Comparison of ENCODE assay signal across 11 mouse cellular contexts in genomic region chr1:78202466-78203085, GRCm38 (mm10). TPM values are rescaled to one million over a fixed set of nuclear protein-coding genes. Genes with fewer than 3 reads are reported as not detected.
A peak's percentile ranks its signal among the peaks of the same experiment; 100 is the strongest.
DNase-seq lines count a peak whose midpoint lies in the region; ATAC-seq lines count a peak whose summit lies in the region.
"Had no signal": no experiment of that assay in that cellular context is flagged by ENCODE, and none has a peak within 500 bp of the region (broad histone marks: within the 10 kb centered on the region; RNA-seq: fewer than 3 reads in every experiment).

No protein-coding gene starts in this region.

- H3K27me3 ChIP-seq in intestine, embryonic 14.5 days (replicated peaks; ENCODE audit: control insufficient read depth, insufficient read depth, low read length) = peaks cover 99% of the 10 kb centered on the region
- H3K27me3 ChIP-seq in intestine, embryonic 15.5 days (replicated peaks) = peaks cover 93% of the 10 kb centered on the region
- peaks cover 78% of the 10 kb centered on the region for H3K27me3 ChIP-seq in embryonic facial prominence, embryonic 11.5 days (ENCODE audit: control insufficient read depth, insufficient read depth, low read length)
- H3K27me3 ChIP-seq in limb, embryonic 10.5 days (ENCODE audit: low read depth, poor library complexity, severe bottlenecking) = peaks cover 99% of the 10 kb centered on the region
- H3K27me3 ChIP-seq in neural tube, embryonic 12.5 days (replicated peaks) = peaks cover 79% of the 10 kb centered on the region

- no peak overlapping the region for H3K4me2 ChIP-seq in intestine, embryonic 14.5 days (ENCODE audit: low read length)
- no peak overlapping the region for H3K4me2 ChIP-seq in intestine, embryonic 15.5 days (replicated peaks)
- no peak overlapping the region for H3K4me2 ChIP-seq in embryonic facial prominence, embryonic 11.5 days (ENCODE audit: low read depth, low read length)
- peak overlapping the region; percentile 56 for H3K4me2 ChIP-seq in neural tube, embryonic 12.5 days (replicated peaks)

- peak; percentile 75 for DNase-seq in intestine, embryonic 14.5 days (ENCODE audit: low spot score)
- DNase-seq in embryonic facial prominence, embryonic 11.5 days (ENCODE audit: low spot score) = peak; percentile 45
- DNase-seq in limb, embryonic 10.5 days (ENCODE audit: low spot score) = peak; percentile 51
- no peak for DNase-seq in layer of hippocampus, adult 9-11 months
- DNase-seq: heart, postnatal 14 days; kidney, postnatal 14 days; spleen, adult 18-20 months had no signal

- 4% methylated on average over 23 of the region's 23 CpGs for WGBS in intestine, embryonic 14.5 days
- 3% methylated on average over 23 of the region's 23 CpGs for WGBS in intestine, embryonic 15.5 days
- whole genome bisulfite sequencing in embryonic facial prominence, embryonic 11.5 days = 2% methylated on average over 23 of the region's 23 CpGs
- WGBS in limb, embryonic 10.5 days = under 1% methylated on average over 23 of the region's 23 CpGs
- under 1% methylated on average over 23 of the region's 23 CpGs for WGBS in neural tube, embryonic 12.5 days

- no peaks in the 10 kb centered on the region for H3K36me3 ChIP-seq in intestine, embryonic 14.5 days (ENCODE audit: control insufficient read depth, insufficient read depth, low read length)
- H3K36me3 ChIP-seq in intestine, embryonic 15.5 days = no peaks in the 10 kb centered on the region
- H3K36me3 ChIP-seq in embryonic facial prominence, embryonic 11.5 days (replicated peaks; ENCODE audit: control insufficient read depth, insufficient read depth, low read depth, low read length) = no peaks in the 10 kb centered on the region
- no peaks in the 10 kb centered on the region for H3K36me3 ChIP-seq in limb, embryonic 10.5 days
- H3K36me3 ChIP-seq in neural tube, embryonic 12.5 days = no peaks in the 10 kb centered on the region
- H3K36me3 ChIP-seq: limb, embryonic 15.5 days had no signal

- H3K4me3 ChIP-seq in intestine, embryonic 14.5 days (ENCODE audit: low read depth, low read length) = no peak overlapping the region
- H3K4me3 ChIP-seq in intestine, embryonic 15.5 days (replicated peaks) = no peak overlapping the region
- no peak overlapping the region for H3K4me3 ChIP-seq in embryonic facial prominence, embryonic 11.5 days (ENCODE audit: low read depth, low read length)
- H3K4me3 ChIP-seq in limb, embryonic 10.5 days = peak overlapping the region; percentile 31; the same call in 1 of the 2 replicates
- peak overlapping the region; percentile 31 for H3K4me3 ChIP-seq in neural tube, embryonic 12.5 days

- H3K9ac ChIP-seq in intestine, embryonic 14.5 days (ENCODE audit: low read length) = no peak overlapping the region
- no peak overlapping the region for H3K9ac ChIP-seq in intestine, embryonic 15.5 days
- no peak overlapping the region for H3K9ac ChIP-seq in embryonic facial prominence, embryonic 11.5 days (replicated peaks; ENCODE audit: low read length)
- H3K9ac ChIP-seq in neural tube, embryonic 12.5 days = peak overlapping the region; percentile 4
- H3K9ac ChIP-seq: limb, embryonic 15.5 days had no signal

- no peak overlapping the region for H3K27ac ChIP-seq in intestine, embryonic 14.5 days (ENCODE audit: low read depth)
- no peak overlapping the region for H3K27ac ChIP-seq in intestine, embryonic 15.5 days
- H3K27ac ChIP-seq in embryonic facial prominence, embryonic 11.5 days (replicated peaks; ENCODE audit: low read depth, low read length) = no peak overlapping the region
- H3K27ac ChIP-seq in limb, embryonic 10.5 days = no peak overlapping the region
- no peak overlapping the region for H3K27ac ChIP-seq in neural tube, embryonic 12.5 days
- H3K27ac ChIP-seq: limb, embryonic 15.5 days had no signal

- H3K9me3 ChIP-seq in intestine, embryonic 14.5 days (ENCODE audit: control insufficient read depth, low read length) = no peaks in the 10 kb centered on the region
- no peaks in the 10 kb centered on the region for H3K9me3 ChIP-seq in intestine, embryonic 15.5 days
- H3K9me3 ChIP-seq in embryonic facial prominence, embryonic 11.5 days (replicated peaks; ENCODE audit: control insufficient read depth, low read length) = no peaks in the 10 kb centered on the region
- H3K9me3 ChIP-seq in limb, embryonic 10.5 days (replicated peaks) = no peaks in the 10 kb centered on the region
- no peaks in the 10 kb centered on the region for H3K9me3 ChIP-seq in neural tube, embryonic 12.5 days
- H3K9me3 ChIP-seq: limb, embryonic 15.5 days had no signal

- H3K4me1 ChIP-seq in intestine, embryonic 14.5 days (replicated peaks; ENCODE audit: control insufficient read depth, insufficient read depth, low read length) = 0 out of 2 replicates have a peak, but pooled peaks cover 6% of the 10 kb centered on the region
- peaks cover 3% of the 10 kb centered on the region; the same call in 1 of the 2 replicates for H3K4me1 ChIP-seq in intestine, embryonic 15.5 days (replicated peaks)
- H3K4me1 ChIP-seq in embryonic facial prominence, embryonic 11.5 days (ENCODE audit: control insufficient read depth, insufficient read depth, low read length) = no peaks in the 10 kb centered on the region
- H3K4me1 ChIP-seq in limb, embryonic 10.5 days = peaks cover 18% of the 10 kb centered on the region
- H3K4me1 ChIP-seq in neural tube, embryonic 12.5 days = peaks cover 37% of the 10 kb centered on the region

- no peak for ATAC-seq in intestine, embryonic 14.5 days (replicated peaks; ENCODE audit: low FRiP score, low TSS enrichment, low read depth)
- no peak for ATAC-seq in intestine, embryonic 15.5 days
- ATAC-seq in embryonic facial prominence, embryonic 11.5 days (replicated peaks; ENCODE audit: insufficient number of reproducible peaks, low FRiP score, low TSS enrichment, low read depth) = no peak
- no peak for ATAC-seq in neural tube, embryonic 12.5 days (ENCODE audit: low FRiP score, low read depth)
- ATAC-seq in megakaryocyte-erythroid progenitor cell, adult 5-6 weeks (replicated peaks; ENCODE audit: low FRiP score, low TSS enrichment, poor library complexity, severe bottlenecking) = no peak

RNA-seq across cellular contexts. Expression of gene Pax3, which starts 5.6 kb away (rescaled TPM):
- polyA plus RNA-seq in intestine, embryonic 14.5 days (2014; fragmentation: Nextera tagmentation; extraction: Ambion mirVana) = not detected in 2 replicates
- 0.04 TPM in 1 of 2 replicates, not detected in the other for polyA plus RNA-seq in intestine, embryonic 15.5 days (2015; fragmentation: Nextera tagmentation; extraction: Ambion mirVana)
- polyA plus RNA-seq in embryonic facial prominence, embryonic 11.5 days (2014; fragmentation: Nextera tagmentation; extraction: Ambion mirVana) = 16.2 and 17.3 TPM in 2 replicates
- 11.5 and 12.6 TPM in 2 replicates for polyA plus RNA-seq in limb, embryonic 10.5 days (2016; fragmentation: Nextera tagmentation; extraction: Ambion mirVana)
- polyA plus RNA-seq in neural tube, embryonic 12.5 days (2016; fragmentation: Nextera tagmentation; extraction: Ambion mirVana) = 44.6 and 45.4 TPM in 2 replicates
- not detected in 2 replicates for total RNA-seq in megakaryocyte-erythroid progenitor cell, adult 5-6 weeks (2014; fragmentation: Nextera tagmentation)
- not detected in 2 replicates for total RNA-seq in megakaryocyte-erythroid progenitor cell, adult 5-6 weeks (2017)

Comparison
In these comparisons a context has a peak if more than half of its experiments do, and no peak if none do; other contexts are left out.
1. H3K4me3 ChIP-seq: peak in limb, embryonic 10.5 days (single experiment) and neural tube, embryonic 12.5 days (single experiment); none in intestine, embryonic 14.5 days (single experiment), intestine, embryonic 15.5 days (single experiment) and embryonic facial prominence, embryonic 11.5 days (single experiment).
2. RNA of gene Pax3, which starts 5.6 kb away (polyA plus RNA-seq): 44.6 to 45.4 TPM in neural tube, embryonic 12.5 days, 16.2 to 17.3 TPM in embryonic facial prominence, embryonic 11.5 days and 11.5 to 12.6 TPM in limb, embryonic 10.5 days; not detected in intestine, embryonic 14.5 days and 0.04 TPM in intestine, embryonic 15.5 days; every median in the first group is over 10 times any median in the second.